Mouse (Mus musculus): ENCODE measurements around the gene Creb3l1.

Creb3l1 gene

DNA sequence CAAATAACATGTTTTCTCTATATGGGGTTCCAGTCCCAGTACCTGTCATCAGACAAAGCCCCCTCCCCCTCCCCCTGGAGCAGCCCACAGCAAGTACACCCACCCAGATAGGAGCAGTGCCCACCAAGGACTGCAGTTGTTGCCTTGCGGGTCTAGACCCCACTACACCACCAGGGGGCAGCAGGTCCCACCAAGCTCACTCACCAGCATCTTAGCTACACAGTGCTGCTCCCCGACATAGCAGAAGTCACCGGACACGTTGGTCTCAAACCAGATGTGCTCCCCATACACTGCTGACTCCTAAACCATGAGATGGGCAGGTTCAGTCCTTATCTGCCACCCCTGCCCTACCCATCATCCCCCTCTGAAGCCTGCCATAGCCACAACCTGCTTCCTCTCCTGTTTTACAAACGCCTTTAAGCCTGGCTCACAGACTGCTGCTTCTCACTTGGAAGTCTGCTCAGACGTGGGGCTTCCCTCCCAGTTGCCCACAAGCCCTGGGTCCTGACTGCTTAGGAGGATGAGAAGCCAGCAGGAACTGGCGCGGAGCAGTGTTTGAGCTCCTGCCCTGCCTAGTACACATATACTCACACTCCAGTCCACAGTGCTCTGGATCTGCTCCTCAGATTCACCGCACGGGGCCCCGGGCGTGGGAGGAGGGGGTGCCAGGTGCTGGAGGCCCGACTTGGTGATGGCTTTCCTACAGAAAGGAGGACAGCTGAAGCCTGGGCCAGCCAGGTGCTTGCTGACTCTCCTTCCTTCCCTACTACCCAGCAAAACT is 79.9 kb downstream of the Creb3l1 start:
- peak; percentile 89 for DNase-seq (ENCODE audit: low spot score)

DNA sequence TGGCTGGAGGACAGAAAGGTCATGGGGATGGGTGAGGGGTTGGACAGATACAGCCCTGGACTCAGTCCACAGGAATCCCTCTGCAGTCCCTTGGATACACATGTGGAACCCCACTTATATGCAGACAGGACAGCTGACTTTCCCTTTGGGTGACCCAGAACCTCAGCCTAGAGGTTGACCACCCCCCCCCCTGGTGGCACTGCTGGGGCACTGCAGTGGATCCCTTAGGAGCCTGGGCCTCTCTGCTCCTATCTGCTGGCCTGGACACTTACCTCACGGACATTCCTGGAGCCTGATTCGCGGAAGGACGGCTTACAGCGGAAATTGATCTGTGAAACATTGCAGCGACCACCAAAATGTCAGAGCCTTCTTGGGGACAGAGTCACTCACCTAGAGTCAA is 81.9 kb downstream of the Creb3l1 start:
- DNase-seq (ENCODE audit: low spot score): no peak

DNA sequence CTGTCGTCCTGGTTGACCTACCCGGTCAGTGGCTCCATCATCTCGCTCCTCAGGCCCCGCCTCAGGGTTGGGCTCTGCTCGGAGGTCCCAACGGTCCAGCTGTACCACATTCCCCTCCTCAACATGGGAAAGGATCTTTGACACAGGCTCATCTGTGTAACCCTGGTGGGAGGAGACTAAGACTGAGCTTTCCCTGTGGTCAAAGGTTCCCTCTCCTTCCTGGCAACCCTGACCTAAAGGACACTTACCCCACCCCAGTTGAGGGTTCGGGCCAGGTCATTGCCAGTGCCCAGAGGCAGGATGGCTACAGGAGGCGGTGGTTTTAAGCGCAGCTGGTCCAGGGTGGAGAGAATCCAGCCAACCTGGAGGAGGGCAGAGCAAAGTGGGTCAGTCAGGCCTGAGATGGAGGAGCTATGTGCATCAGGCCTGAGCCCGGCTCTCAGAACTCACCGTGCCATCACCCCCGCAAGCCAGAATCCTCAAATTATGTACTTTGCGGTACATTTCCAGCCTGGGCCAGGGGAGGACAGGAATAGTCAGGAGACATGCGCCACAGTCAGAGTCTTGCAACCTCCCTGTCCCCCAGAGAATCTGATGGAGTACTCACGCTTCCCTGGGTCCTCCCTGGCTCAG is 84.9 kb downstream of the Creb3l1 start:
- no peak for DNase-seq (ENCODE audit: low spot score)

DNA sequence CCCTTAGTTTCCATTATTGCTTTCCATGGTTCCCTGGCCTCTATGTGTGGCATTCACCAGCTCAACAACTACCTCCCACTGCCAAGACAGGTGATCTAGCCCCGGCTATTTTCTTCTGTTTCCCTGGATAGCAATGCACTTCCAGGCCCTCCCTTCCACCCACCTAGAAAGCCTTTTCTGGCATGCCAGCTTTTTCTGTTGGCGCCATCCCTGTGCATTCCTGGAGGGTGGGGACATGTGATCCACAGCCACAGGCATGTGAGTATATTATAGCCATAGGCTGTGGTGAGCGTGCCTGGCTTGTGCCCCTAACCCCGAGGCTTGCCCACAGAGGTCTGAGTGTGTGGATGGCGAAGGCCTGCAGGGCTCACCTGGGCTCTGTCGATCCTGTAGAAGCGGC is 88.1 kb downstream of the Creb3l1 start:
- DNase-seq (ENCODE audit: low spot score): no peak

DNA sequence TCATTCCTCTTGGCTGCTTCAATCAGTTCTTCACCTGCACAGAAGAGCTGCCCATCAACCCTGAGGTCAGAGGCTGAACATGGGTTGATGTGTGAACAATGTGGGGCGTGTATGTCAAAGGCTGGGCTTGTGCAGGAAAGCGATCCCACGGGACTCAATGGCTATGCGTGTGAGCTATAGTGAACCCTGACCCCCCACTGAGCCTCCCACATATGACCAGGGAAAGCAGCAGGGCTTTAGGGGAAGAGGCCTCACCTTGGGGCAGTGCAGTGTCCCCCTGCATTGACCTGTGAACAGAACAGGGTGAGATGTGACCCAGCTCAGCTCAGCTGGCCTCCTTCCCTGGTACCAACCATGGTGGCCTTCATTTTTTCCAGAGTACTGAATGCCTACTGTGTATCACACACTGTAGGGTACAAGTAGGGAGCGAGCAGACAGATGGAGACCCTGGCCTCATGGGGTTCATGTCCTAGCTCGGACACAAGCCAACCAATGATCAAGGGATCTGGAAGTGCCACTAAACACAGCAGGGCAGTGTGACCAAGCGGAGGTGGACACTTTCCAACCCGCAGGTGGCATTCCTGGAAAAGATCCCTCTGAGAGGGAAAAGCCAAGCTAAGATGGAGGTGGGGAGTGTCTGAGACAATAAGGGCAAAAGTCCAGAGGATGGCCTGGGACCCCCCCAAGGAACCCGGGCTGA is 89.3 kb downstream of the Creb3l1 start:
- DNase-seq (ENCODE audit: low spot score): no peak

DNA sequence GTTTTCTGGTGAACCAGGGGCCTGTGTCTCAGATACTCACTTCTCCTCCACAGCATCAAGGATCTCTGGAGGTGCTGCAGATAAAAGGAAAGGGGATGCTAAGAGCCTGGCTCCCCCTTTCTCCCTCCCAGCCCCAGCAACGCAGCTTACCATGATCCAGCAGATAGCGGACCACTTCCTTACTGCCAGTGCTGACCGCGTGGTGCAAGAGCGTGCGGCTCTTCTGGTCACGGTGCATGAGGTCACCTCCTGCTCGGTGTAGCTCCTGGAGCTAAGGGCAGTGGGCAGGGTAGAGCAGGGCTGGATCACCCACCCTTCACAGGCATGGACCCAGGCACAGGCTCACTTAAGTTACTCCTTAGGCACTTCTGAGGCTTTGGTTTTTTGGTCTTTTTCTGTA is 90.3 kb downstream of the Creb3l1 start:
- no peak for DNase-seq (ENCODE audit: low spot score)

DNA sequence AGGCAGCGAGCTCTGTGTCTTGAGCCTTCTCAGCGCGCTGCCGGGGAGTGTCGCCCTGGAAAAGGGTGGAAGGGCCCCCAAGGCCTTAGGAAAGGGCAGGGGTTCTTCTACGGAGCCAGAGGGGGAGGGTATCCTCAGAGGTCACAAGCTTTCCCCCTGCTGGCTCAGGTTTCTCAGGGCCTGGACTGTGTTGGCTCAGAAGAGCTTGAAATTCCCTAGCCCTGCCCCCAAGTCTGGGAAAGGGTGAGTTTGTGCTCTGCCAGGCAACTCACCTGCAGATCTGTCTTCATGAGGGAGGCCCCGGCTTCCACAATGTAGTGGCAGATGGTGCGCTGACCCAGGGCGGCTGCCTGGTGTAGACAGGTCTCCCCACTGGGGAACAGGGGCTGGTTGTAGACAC is 90.8 kb downstream of the Creb3l1 start:
- no peak for DNase-seq (ENCODE audit: low spot score)

DNA sequence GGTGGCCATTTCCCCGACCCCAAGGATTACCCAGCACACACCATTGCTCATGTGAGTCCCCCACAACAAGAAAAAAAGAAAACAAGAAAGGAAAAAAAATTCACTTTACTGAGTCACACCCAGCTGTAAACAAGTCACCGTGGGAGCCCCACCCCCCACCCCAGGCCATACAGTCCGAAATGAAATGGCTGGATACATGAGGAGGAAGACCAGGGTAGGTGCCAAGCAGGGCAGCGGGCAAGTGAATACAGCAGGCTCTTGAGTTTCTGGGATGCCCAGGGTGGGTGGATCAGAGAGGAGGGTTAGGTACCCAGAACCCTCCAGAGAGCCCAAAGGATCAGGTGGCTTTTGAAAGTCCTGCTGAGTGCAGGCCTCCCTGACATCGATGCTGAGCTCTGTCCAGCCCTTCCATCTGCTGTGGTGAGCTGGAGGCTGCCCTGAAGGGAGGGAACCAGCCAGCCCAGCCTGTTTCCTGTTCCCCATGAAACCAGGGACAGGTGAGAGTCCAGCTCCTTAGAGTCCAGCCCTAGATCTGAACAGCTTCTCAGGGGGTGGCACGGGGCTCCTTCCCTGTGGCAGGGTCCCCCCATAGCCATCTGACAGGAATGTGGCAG is 91.5 kb downstream of the Creb3l1 start:
- DNase-seq (ENCODE audit: low spot score): no peak

Measured in testis, postnatal 10 days (tissue).